Mouse (Mus musculus): ENCODE results near the gene Akt1. TPM values are rescaled to one million over a fixed set of nuclear protein-coding genes. Genes with fewer than 3 reads are reported as not detected.

Akt1 gene
- polyA plus RNA-seq, 1 experiment from 2014 or later = 121 TPM

- H3K27me3 ChIP-seq (replicated peaks; ENCODE audit: control insufficient read depth, insufficient read depth, low read length) = 0 out of 2 replicates have a peak, but pooled peaks cover 5% of the 10 kb centered on the region
- H3K36me3 ChIP-seq (ENCODE audit: control insufficient read depth, insufficient read depth) = no peaks in the 10 kb centered on the region
- peak; percentile 6; the same call in 1 of the 2 replicates for ATAC-seq
- TF ChIP-seq CTCF (IDR thresholded peaks at IDR 0.05; ENCODE audit: low read depth) = no peak
- no peaks in the 10 kb centered on the region for H3K9me3 ChIP-seq (ENCODE audit: control insufficient read depth)
- no peak overlapping the region for H3K27ac ChIP-seq (ENCODE audit: low read depth, low read length)
- H3K4me2 ChIP-seq (replicated peaks; ENCODE audit: low read depth) = peak overlapping the region; percentile 22; the same call in 1 of the 2 replicates
- H3K4me3 ChIP-seq (ENCODE audit: low read depth, low read length) = no peak overlapping the region
- WGBS = 11% methylated on average over 8 of the region's 8 CpGs
- H3K4me1 ChIP-seq (replicated peaks; ENCODE audit: control insufficient read depth, insufficient read depth, low read length) = no peaks in the 10 kb centered on the region
- no peak overlapping the region for H3K9ac ChIP-seq (ENCODE audit: low read depth, low read length)
Measured at GRCm38 (mm10) chr12:112707573-112707869, 32.8 kb upstream of the Akt1 start.

DNA sequence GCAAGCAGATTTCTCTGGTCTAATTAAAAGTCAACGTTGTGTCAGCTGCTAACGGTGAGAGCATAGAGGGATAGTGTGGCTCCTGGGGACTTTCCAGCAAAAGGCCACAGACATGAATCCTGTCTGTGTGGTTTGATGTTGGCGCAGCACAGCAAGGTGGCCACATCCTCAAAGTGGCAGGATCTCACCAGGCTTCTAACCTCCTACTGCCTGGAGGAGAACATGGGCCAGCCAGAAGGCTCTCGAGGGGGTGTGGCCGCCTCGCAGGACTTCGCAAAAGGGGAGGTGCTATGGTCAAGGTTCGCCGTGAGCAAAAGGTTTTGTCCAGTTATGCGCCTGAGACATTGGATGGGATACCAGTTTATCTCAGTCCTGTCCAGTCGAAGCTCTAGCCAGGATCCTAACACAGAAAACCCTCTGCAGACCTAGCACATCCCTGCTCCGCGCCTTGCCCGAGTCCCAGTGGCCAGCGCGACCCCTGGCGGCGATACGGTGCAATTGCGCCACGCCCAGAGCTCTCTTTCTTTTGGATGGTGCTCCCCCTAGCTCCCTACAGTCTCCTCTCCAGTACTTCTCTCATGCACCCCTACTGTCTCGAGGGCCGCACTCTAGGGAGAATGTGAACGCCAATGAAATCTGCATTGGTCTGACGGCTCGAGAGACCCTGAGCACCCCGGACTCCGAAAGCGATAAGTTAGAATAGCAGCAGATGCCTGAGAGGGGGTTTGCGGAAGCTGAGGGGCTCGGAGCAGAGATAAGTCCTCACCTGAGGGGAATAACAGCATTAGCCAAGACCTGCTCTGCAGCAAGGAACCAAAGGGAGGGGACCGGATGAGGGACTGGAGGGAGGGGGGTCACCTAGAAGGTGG lies 32.3 kb upstream of the Akt1 start:
- Histone ChIP-seq H3K4me1 (replicated peaks; ENCODE audit: control insufficient read depth, insufficient read depth, low read length) (no peaks in the 10 kb centered on the region), H3K9me3 (ENCODE audit: control insufficient read depth) (no peaks in the 10 kb centered on the region), H3K4me3 (ENCODE audit: low read depth, low read length) (no peak overlapping the region), H3K27me3 (replicated peaks; ENCODE audit: control insufficient read depth, insufficient read depth, low read length) (0 out of 2 replicates have a peak, but pooled peaks cover 5% of the 10 kb centered on the region), H3K36me3 (ENCODE audit: control insufficient read depth, insufficient read depth) (no peaks in the 10 kb centered on the region), H3K27ac (ENCODE audit: low read depth, low read length) (no peak overlapping the region), H3K9ac (ENCODE audit: low read depth, low read length) (no peak overlapping the region), H3K4me2 (replicated peaks; ENCODE audit: low read depth) (peak overlapping the region; percentile 22)
- TF ChIP-seq CTCF (IDR thresholded peaks at IDR 0.05; ENCODE audit: low read depth) = peak; percentile 99
- WGBS = 10% methylated on average over 32 of the region's 32 CpGs
- ATAC-seq = peak; percentile 46

DNA sequence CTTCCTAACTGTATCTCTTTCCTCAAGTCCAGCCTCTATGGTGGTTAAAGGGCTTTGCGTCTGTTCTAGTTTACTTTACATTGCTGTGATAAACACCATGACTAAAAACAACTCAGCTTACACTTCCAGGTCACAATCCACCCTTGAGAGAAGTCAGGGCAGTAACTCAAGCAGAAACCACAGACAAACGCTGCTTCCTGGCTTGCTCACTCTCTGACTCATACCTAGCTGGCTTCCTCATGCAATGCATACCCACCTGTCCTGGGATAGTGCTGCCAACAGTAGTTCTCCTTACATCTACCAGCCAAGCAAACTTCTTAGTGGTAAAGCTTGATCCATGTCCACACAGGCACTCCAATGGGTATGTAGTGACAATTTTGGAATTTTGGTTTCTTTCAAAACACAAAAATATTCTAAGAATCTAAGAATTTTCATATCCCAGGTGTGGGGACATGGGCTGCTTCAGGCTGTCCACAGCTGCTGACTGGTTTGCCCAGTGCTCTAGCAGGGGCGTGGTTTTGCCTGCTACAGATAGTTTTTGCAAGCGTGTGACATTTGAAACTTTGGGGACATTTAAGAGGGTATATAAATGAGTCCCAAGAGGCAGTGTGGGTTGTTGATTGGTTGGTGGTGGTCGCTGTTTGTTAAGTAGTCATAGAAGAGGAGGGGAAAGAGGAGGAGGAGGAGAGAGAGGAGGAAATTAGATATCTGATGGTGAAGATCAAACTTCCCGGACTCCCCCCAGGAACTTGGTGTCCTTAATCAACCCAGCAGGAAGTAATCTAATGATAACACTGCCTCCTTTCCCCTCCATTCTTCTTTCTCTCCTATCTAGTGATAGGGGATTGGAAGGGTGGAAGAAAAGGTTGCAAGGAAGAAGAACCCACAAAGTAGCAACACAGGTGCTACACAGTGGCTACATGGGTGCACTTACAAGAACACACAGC lies 28.0 kb upstream of the Akt1 start:
- no peak for ATAC-seq
- Histone ChIP-seq H3K4me3 (ENCODE audit: low read depth, low read length) (no peak overlapping the region), H3K36me3 (ENCODE audit: control insufficient read depth, insufficient read depth) (no peaks in the 10 kb centered on the region), H3K27me3 (replicated peaks; ENCODE audit: control insufficient read depth, insufficient read depth, low read length) (0 out of 2 replicates have a peak, but pooled peaks cover 4% of the 10 kb centered on the region), H3K27ac (ENCODE audit: low read depth, low read length) (no peak overlapping the region), H3K4me1 (replicated peaks; ENCODE audit: control insufficient read depth, insufficient read depth, low read length) (no peaks in the 10 kb centered on the region), H3K9me3 (ENCODE audit: control insufficient read depth) (no peaks in the 10 kb centered on the region), H3K4me2 (replicated peaks; ENCODE audit: low read depth) (no peak overlapping the region), H3K9ac (ENCODE audit: low read depth, low read length) (no peak overlapping the region)
- no peak for TF ChIP-seq CTCF (IDR thresholded peaks at IDR 0.05; ENCODE audit: low read depth)
- WGBS = 44% methylated on average over 6 of the region's 6 CpGs

DNA sequence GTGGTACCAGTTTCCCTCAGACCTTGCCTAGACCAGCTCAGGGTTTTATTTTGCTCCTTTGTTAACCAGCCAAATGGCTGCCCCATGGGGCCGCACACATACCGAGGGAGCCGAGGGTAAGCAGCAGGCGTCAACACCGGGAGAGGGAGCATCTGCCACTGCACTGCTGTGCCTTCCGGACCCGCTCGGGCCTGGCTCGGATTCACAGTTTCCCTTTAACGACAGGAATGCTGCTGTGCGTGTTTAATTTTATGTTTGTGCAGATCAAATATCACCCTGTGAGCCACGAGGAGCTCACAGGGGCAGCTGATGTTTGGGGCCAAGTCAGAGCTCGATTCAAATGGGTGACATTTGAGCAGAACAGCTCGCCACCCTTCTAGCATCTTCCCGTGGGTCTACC lies 25.8 kb upstream of the Akt1 start:
- Histone ChIP-seq H3K36me3 (ENCODE audit: control insufficient read depth, insufficient read depth) (no peaks in the 10 kb centered on the region), H3K4me3 (ENCODE audit: low read depth, low read length) (no peak overlapping the region), H3K9me3 (ENCODE audit: control insufficient read depth) (no peaks in the 10 kb centered on the region), H3K9ac (ENCODE audit: low read depth, low read length) (no peak overlapping the region), H3K4me1 (replicated peaks; ENCODE audit: control insufficient read depth, insufficient read depth, low read length) (no peaks in the 10 kb centered on the region), H3K4me2 (replicated peaks; ENCODE audit: low read depth) (no peak overlapping the region; the same call in 1 of the 2 replicates), H3K27ac (ENCODE audit: low read depth, low read length) (no peak overlapping the region), H3K27me3 (replicated peaks; ENCODE audit: control insufficient read depth, insufficient read depth, low read length) (0 out of 2 replicates have a peak, but pooled peaks cover 4% of the 10 kb centered on the region)
- 0 out of 2 replicates have a peak, but pooled peaks have one; percentile 3 for TF ChIP-seq CTCF (IDR thresholded peaks at IDR 0.05; ENCODE audit: low read depth)
- no peak for ATAC-seq
- WGBS = 11% methylated on average over 15 of the region's 15 CpGs

DNA sequence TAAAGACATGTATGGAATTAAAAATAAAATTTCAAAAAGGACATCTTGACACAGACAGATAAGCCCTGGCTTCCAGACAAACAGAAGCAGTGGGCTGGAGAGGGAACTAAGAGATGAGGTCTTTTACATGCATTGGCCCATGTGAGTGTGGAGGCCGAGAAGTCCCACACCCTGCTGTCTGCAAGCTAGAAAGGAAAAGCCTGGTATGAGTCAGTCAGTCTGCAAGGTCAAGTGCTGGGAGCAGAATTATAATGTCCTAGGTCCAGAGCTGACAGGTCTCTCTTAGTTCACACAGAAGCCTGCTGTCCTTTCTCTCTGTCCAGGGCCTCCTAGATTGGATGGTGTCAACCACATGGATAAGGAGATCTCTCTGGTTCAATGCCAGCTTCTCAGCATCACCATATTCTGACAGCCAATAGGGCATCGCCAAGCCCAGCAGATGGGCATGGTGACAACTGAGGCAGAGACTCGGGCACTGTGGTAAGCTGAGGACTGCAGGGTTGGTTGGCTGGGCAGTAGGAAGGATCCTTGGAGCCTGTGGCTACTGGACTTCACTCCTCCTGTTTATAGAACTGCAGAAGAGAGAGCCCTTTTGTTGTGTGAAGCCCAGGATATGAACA lies 22.2 kb upstream of the Akt1 start:
- ATAC-seq = no peak
- H3K4me3 ChIP-seq (ENCODE audit: low read depth, low read length) = no peak overlapping the region
- no peak overlapping the region for H3K4me2 ChIP-seq (replicated peaks; ENCODE audit: low read depth)
- TF ChIP-seq CTCF (IDR thresholded peaks at IDR 0.05; ENCODE audit: low read depth) = no peak
- peaks cover 8% of the 10 kb centered on the region; the same call in 1 of the 2 replicates for H3K4me1 ChIP-seq (replicated peaks; ENCODE audit: control insufficient read depth, insufficient read depth, low read length)
- no peaks in the 10 kb centered on the region for H3K9me3 ChIP-seq (ENCODE audit: control insufficient read depth)
- H3K9ac ChIP-seq (ENCODE audit: low read depth, low read length) = no peak overlapping the region
- 0 out of 2 replicates have a peak, but pooled peaks cover 4% of the 10 kb centered on the region for H3K27me3 ChIP-seq (replicated peaks; ENCODE audit: control insufficient read depth, insufficient read depth, low read length)
- WGBS = 76% methylated on average over 3 of the region's 3 CpGs
- no peaks in the 10 kb centered on the region for H3K36me3 ChIP-seq (ENCODE audit: control insufficient read depth, insufficient read depth)
- no peak overlapping the region for H3K27ac ChIP-seq (ENCODE audit: low read depth, low read length)
